Mouse (Mus musculus) natural killer cell, adult 2 months (primary cell): ENCODE measurements at regions not wholly inside any gene's neighbourhood (a gene's known extent, or its start where the extent isn't known, plus 50 kb on each side); places are given as distances from the start of the nearest gene placed in this dataset.
A peak's percentile ranks its signal among the peaks of the same experiment; 100 is the strongest.

ENCODE experiments used
- DNase-seq, 2 experiments: peaks; one replicate each; pipeline ENCODE4 v3.0.0; 2022; ENCODE audit warnings: low spot score in 2 of 2

GRCm38 (mm10) chr14:76917139-76917929, 119.2 kb upstream of the Ccdc122 start:
- DNase-seq, result no peak

GRCm38 (mm10) chr14:76913850-76914249, 122.7 kb upstream of the Ccdc122 start:
- DNase-seq, result no peak

GRCm38 (mm10) chr14:76912301-76913001, 124.1 kb upstream of the Ccdc122 start:
- no peak for DNase-seq

GRCm38 (mm10) chr14:76911271-76911670, 125.3 kb upstream of the Ccdc122 start:
- DNase-seq, result no peak

GRCm38 (mm10) chr14:76910186-76910585, 126.4 kb upstream of the Ccdc122 start:
- DNase-seq, result no peak

- no peak for DNase-seq
Observed at GRCm38 (mm10) chr14:76907941-76908340, 128.6 kb upstream of the Ccdc122 start.

- DNase-seq, result no peak
Observed at GRCm38 (mm10) chr14:76902962-76903757, 133.4 kb upstream of the Ccdc122 start.

GRCm38 (mm10) chr14:76901490-76901889, 135.1 kb upstream of the Ccdc122 start:
- DNase-seq, result no peak

GRCm38 (mm10) chr14:76899331-76899730, 137.2 kb upstream of the Ccdc122 start:
- DNase-seq, result no peak

- no peak for DNase-seq
Observed at GRCm38 (mm10) chr14:76887708-76888107, 148.9 kb upstream of the Ccdc122 start.

GRCm38 (mm10) chr14:76887201-76887600, 149.4 kb upstream of the Ccdc122 start:
- no peak for DNase-seq

GRCm38 (mm10) chr14:76883231-76883651, 153.3 kb upstream of the Ccdc122 start:
- DNase-seq, result no peak

GRCm38 (mm10) chr14:76882711-76883171, 153.8 kb upstream of the Ccdc122 start:
- no peak for DNase-seq

- DNase-seq, result no peak
Observed at GRCm38 (mm10) chr14:76880851-76881250, 155.7 kb upstream of the Ccdc122 start.

- DNase-seq, result no peak
Observed at GRCm38 (mm10) chr14:76877306-76877705, 159.3 kb upstream of the Ccdc122 start.

- DNase-seq, result peak; percentile 11 to 41
Observed at GRCm38 (mm10) chr14:76876015-76876414, 160.6 kb upstream of the Ccdc122 start.

GRCm38 (mm10) chr14:76875266-76875900, 161.2 kb upstream of the Ccdc122 start:
- DNase-seq, result no peak

- DNase-seq, result no peak
Observed at GRCm38 (mm10) chr14:76874542-76875265, 161.9 kb upstream of the Ccdc122 start.

GRCm38 (mm10) chr14:76873684-76874083, 162.9 kb upstream of the Ccdc122 start:
- no peak for DNase-seq

GRCm38 (mm10) chr14:76872976-76873375, 163.6 kb upstream of the Ccdc122 start:
- no peak for DNase-seq

GRCm38 (mm10) chr14:76872510-76872909, 164.1 kb upstream of the Ccdc122 start:
- no peak for DNase-seq
